Mouse (Mus musculus) left cerebral cortex, postnatal 36 days (tissue): ENCODE measurements at regions not wholly inside any gene's neighbourhood (a gene's known extent, or its start where the extent isn't known, plus 50 kb on each side); places are given as distances from the start of the nearest gene placed in this dataset.
A peak's percentile ranks its signal among the peaks of the same experiment; 100 is the strongest.
"Not testable (repeated sequence)": the region's sequence is repeated elsewhere in the genome, so short reads cannot be mapped to it uniquely, and the experiment has no call there.

ENCODE experiments used
- DNase-seq, 2 experiments: peaks; one replicate each; pipeline ENCODE4 v3.0.0; 2021 to 2022; ENCODE audit warnings: low spot score in 2 of 2, mixed read lengths in 1 of 2
- intact Hi-C: fragments of 180-260 bp; cut with DNase I; formaldehyde crosslinking; loops from one replicate; pipeline ENCODE4 v1.15.1; 2025

DNA sequence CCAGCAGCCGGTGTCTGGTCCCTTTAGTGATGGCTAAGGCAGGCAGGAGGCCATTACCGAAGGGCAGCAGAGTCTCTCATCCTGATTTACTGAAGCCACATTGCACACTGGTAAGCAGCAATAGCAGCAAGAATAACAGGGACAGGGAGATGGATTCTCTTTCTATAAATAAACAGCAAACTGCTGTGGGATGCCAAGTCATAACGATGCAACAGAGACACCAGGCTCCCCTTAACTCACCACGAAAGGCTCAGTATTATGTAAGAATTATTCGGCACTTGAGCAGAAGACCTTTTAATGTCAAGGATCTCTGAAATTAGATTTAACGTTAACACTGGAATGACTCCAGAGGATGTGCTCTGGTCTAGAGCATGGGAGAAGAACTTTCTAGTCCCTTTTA, 202.1 kb downstream of the Ddx10 start:
- no peak for DNase-seq
- intact Hi-C loops: no loop called here

DNA sequence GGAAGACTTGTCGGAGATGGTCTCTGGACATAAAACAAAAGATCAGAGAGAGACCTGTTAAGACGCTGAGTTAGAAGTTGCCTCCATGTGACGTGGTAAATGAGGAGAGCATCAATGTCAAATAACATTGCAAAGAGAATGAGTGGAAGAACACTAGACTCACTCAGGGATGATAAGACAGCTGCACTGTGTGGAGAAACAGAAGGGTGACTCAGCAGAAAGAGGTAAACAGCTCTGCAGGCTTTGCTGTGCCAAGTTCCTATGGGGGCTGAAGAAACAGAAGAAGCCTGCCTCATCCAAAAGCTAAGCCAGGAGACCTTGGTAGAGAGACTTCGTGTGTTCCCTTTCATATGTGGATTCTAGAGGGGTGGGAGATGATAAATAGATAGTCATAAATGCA, 214.1 kb downstream of the Ddx10 start:
- DNase-seq: no peak
- intact Hi-C loops: no loop called here

DNA sequence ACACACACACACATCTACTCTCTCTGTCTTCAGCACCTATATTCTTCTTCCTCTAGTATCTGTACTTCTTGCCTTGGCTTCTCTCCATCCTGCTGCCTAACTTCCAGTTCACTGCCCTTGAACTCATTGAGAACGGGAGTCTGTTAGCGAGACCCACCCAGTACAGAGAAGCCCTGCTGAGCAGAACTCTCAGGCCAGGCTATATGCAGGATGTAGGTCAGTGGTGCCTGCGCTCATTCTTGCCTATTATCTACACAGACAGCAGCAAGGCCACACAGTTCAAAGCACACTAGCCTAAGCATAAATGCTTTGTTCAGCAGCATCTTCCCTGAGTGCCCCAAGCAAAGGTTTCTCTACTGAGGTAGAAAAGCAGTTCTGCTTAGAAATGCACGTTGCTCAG, 225.8 kb downstream of the Ddx10 start:
- intact Hi-C loops: no loop called here
- DNase-seq: no peak

DNA sequence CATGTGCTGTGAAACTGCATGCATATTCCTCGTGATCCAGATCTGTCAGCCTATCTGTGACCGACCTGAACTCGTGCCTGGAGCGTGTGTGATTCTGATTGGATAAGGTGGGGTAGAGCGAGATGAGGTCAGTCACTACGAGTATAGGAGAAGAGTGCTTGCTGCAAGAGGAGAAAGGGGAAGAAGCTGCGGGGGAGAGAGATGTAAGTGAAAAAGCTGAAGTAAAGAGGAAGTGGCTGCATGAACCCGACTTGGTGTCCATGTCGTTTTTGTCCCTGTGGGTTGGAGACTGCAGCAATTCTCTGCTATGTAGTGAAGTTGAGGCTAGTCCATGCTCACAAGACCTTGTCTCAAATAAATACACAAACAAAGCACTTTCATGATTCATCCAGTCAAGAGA, 237.1 kb downstream of the Ddx10 start:
- intact Hi-C loops: no loop called here
- no peak for DNase-seq

DNA sequence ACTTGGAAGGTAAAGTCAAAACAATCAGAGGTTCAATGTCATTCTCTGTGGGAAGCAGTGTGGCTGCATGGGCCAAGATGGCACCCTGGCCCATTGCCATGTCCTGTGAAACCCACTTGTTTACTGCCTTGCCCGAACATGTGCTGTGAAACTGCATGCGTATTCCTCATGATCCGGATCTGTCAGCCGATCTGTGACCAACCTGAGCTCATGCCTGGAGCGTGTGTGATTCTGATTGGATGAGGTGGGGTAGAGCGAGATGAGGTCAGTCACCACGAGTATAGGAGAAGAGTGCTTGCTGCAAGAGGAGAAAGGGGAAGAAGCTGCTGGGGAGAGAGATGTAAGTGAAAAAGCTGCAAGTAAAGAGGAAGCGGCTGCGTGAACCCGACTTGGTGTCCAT, 240.5 kb downstream of the Ddx10 start:
- intact Hi-C loops: no loop called here
- no peak for DNase-seq

DNA sequence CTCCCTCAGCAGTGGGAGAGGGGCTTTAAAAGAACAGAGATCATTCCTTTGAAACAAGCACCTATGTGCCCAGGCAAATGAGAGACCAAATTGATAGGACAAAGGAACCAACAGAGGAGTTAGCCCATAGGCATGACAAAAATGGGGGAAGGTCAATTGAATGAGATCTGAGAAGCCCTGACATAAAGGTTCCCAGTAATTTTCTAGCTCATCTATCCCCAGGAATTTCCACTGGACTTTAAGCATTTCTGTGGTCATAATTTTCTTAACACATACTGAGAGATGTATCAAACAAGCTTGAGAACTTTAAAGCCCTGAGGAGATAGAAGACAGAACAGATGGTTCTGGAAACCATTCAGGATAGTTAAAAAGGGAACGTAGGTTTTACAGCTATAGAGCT, 241.8 kb downstream of the Ddx10 start:
- no peak for DNase-seq
- intact Hi-C loops: no loop called here

DNA sequence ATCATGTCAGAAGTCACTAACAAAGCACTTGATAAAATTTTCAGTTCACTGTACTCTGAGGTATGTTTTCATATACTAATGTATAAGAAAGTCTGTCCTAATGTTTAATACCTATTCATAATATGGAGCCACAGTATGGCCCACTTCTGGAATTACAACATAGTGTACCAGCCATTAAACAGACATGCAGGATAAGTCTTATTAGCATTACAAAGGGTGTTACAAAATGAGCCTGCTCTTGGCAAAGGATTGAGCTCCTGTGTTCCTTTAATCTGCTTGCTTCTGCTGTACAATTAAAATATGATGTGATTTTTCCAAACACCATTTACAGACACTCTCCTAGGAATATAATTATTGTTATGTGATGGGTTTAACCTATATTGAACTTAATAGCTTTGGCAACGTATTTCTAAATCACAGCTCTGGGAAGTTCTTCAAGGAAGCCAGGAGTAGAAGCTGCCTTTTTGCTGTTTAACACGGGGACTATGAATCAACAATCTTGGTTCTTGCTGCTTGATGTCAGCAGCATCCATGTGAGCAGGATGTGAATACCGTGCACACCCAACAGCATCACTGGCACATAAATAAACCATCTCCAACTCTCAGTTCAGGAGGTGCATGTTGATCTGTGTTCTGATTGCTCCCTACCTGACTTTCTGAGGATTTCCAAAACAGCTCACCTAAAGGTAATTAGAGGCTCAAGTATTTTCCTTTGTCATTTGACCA, 243.4 kb downstream of the Ddx10 start:
- intact Hi-C loops: no loop called here
- no peak for DNase-seq

DNA sequence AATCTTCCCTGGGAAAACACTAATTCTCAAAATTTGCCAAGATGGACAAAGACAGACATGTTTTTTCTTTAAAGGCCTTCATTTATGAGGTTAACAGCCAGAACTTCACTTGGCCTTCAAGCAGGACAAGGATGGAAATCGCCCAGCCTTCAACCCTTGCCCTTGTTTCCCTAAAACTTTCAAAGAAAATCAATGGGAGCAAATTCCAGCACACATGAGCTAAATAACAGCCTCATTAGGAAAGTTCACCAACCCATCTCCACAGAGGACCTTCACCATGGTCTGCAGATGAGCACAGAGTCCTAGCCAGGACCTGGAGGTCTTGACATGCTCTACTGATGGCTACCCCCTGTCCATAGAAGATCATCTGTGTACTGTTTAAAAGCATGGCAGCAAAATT, 271.8 kb downstream of the Ddx10 start:
- no peak for DNase-seq
- intact Hi-C loops: no loop called here

DNA sequence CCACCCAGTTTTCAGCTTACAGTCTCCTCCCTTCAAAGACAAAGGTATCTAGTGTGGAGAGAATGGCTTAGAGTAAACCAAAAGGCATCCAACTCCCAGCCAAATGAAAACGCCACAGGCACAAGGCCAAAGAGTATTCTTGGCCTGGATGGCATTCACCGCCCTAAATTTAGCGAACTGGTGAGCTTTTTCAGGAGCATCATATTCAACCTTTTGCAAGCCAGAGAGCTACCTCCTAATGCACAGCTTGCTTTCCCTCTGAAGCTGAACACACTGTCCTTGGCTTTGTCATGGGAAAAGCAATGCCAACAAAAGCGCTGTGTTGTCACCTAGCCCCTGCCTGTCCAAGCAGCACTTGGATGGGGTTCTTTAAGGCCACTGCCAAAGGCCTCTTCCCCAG, 282.2 kb downstream of the Ddx10 start:
- intact Hi-C loops: no loop called here
- DNase-seq: peak in 1 of 2 experiments; percentile 15

DNA sequence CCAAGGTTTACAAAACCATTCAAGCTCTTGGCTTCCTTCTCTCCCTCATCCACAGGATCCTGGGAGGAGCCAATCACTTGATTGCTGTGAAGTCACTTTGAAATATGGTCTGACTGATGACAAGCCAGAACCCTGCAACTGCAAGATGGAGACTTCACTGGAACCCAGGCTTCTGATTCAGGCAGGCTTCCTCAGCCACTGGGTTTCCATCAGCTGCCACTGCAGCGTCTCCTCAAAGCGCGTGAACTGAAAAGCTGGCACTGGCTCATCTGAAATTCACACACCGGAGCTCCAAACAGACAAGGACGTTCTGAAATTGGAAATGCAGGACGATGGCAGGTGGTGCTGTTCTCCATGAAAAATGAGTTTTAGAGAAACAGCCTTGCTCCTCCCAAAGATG, 280.1 kb upstream of the AI593442 start:
- DNase-seq: peak; percentile 25 to 27
- intact Hi-C loops: no loop called here

DNA sequence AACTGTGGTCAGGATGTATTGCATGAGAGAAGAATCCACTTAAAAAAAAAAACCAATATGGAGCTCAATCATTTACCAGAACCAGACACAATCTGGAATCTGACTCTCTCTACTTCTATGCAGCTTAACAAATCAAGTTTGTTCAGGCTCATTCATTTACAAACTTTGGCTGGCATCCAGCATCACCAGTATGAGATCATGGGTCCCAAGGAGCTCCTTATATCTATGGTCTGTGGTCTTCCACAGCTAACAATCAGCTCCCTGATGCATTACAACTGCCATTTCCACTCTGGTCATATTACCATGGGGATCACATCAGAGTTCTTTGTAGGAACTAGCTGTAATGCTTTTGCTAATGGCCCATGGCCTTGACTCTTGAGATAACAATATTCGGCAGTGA, 277.7 kb upstream of the AI593442 start:
- DNase-seq: no peak
- intact Hi-C loops: no loop called here

DNA sequence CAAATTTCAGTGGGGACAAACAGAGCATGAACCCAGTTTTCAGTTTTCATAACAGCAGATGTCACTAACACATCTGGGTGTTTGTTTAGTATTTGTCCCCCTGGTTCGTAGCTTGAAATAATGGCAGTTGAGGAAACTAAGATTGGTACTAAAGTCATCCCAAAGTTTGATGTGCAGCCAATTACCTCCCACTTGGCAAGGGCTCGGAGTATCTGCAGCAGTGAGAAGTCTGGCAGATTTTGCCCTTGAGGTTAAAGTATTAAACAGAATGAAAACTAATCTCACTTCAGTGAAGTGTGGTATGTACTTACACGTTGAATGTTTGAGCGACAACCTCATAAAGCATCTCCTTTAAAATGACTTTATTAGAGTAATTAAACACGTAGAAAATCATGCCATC, 264.5 kb upstream of the AI593442 start:
- intact Hi-C loops: no loop called here
- DNase-seq: no peak

DNA sequence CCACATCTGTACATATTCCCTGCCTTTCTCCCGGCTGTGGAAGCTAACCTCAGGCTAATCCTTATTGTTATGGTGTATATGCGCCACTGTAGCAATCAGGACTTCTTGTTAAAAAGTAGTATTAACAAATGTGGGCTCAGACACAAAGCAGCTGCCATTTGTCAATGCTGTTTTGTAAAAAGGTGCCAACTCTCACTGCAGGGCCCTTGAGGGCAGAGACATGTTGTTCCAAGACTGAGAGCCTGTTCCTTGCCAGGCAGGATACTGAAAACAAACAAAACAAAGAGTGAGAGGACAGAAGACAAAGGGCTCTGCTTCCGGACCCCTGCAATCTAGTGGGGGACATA, 262.0 kb upstream of the AI593442 start:
- DNase-seq: no peak
- intact Hi-C loops: no loop called here

DNA sequence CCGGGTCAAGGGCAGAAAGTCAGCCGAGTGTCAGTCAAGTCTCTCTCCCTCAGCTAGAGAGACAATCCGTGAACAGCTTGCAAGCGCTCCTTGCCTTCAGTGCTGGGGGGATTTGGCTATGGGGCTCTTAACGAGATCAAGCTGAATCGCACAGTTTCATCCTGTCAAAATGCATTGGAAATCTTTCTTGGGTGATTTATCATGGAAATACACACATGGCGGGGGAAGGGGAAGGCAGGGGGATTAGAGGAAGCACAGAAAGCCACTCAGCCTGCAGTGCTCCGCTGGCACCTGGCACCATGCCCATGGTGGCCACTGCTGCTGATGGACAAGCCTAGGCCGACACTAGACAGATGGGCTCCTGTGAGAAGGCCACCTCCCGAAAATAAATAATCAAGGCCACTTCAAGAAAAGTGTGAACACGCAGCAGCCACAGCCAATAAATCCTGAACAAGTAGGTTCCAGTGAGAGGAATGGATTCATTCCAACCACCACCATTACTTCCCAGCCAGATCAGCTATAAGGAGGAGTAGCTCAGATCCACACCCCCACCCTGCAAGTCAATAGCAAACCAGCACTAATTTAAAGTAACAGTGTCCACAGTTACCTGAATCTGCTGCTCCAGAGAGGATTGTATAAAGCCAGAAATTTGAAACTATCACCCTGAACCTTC, 261.5 kb upstream of the AI593442 start:
- intact Hi-C loops: no loop called here
- DNase-seq: peak in 1 of 2 experiments; percentile 16

DNA sequence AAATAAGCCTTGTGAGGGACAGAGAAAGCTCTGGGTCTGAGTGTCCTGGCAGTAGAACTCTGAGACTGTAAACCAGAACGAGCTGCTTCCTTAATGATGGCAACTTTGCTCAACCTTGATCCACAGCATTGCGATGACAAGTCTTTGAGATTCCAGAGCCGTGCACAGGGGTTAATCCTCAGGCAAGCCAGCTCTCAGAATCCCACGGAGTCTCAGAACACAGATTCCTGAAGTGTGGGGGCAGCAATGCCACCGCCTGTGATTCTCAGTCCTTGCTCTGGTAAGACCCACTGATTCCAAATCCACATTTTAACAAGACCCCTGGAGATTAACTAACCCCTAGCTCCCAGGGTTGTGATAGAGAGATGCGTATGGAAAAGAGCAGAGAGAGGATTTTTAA, 255.5 kb upstream of the AI593442 start:
- no peak for DNase-seq
- intact Hi-C loops: no loop called here

DNA sequence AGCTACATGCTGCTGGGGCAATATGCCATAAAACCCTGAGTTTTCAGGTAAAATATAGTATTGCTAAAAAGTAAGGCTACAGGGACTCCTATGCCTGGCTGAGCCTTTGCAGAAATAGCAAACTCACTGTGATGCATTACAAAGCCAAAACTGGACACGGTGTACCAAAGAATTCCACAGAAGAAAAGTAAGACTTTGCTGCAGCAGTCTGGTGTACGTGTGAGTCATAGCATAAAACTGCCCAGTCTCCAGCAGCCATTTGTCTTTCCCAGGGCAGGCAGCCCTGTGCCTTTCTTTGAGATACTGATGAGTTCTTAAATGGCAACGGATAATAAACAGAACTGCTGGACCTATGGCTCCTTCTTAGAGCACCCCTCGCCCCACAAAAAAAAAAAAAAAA, 237.9 kb upstream of the AI593442 start:
- intact Hi-C loops: no loop called here
- peak; percentile 19 to 35 for DNase-seq

DNA sequence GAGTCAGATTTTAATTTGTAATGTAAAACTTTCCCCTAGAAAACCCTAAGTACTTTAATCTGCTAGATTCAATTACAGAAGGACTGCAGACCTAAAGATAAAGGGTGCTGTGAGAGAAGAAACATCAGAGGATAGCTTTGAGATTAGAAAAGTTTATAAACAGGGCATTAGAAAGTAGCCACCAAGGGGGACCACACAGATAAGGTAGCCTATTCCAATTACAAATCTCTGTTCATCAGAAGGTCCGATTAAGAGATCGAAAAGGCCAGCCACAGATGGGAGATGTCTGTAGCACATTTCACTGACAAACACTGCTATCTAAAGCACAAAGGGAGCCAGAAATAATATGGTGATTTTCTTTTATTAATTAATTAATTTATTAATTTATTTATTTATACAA, 209.1 kb upstream of the AI593442 start:
- DNase-seq, intact Hi-C loops: not testable (repeated sequence)

DNA sequence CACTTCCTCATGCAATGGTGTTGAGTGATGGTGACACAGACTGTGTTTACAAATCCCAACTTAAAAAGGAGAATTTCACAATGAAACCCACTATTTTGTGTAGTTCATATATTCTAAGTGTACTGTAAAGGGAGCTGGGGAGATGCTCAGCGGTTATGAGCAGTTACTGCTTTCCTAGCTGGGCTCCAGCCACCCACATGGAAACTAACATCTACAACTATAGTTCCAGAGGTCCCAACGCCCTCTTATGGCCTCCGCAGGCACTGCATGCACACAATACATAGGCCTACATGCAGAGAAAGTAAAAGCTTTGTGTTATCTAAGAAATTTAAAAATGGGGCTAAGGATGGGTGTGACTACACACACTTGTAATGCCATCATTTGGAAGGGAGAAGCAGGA, 208.4 kb upstream of the AI593442 start:
- intact Hi-C loops, DNase-seq: not testable (repeated sequence)

DNA sequence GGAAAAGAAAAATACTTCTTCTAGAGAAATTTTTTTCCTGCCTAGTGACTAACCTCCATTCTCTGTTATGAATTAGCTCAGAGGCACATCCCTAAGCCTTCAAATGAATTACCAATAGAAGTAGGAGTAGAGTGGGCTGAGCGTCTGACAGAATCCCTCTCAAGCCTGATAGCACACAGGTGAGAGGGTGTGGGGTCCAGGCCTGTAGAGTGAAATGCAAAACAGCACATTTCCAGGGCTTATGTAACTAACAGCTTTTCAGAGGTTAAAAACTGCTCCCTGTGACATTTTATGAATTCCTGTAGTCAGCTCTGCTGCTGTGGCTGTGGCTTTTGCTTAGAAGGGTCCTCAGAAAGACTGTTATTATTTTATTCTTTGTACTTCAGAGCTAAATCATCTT, 187.7 kb upstream of the AI593442 start:
- intact Hi-C loops: no loop called here
- no peak for DNase-seq

DNA sequence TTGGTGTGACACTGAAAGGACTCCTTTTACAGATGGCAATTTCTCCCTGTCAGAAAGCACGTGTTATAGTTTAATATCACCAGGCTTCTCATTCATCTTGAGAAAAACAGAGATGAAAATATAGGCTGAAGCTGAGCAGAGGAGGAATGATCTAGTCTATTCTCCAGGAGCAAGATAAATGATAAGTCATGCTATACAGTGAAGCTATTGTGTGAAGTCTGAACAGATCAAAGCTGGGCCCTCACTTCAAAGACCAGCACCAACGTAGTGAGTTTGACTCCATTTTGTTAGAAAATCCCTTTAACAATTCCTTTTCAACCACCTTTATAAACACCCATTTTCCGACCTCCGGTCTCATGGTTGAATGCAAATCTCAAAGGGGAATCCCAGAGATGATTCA, 180.7 kb upstream of the AI593442 start:
- no peak for DNase-seq
- intact Hi-C loops: no loop called here

DNA sequence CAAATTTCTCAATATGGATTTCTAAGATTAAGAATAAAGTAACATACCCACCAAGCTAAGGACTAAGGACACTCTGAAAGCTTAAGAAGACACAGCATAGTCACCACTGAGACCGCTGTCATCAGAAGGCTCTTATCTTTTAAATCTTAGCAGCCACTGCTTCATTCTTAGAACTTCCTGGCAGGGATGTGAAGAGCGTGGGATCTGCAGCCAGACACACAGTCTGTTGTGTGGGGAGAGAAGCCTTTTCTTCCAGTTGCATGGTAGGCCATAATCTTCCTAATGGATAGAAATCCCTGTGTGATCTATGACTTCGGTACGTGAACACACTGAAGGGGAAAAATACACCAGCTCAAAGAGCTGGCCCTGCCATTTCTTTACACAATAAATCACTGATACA, 178.8 kb upstream of the AI593442 start:
- intact Hi-C loops: no loop called here
- DNase-seq: peak; percentile 44 to 58

DNA sequence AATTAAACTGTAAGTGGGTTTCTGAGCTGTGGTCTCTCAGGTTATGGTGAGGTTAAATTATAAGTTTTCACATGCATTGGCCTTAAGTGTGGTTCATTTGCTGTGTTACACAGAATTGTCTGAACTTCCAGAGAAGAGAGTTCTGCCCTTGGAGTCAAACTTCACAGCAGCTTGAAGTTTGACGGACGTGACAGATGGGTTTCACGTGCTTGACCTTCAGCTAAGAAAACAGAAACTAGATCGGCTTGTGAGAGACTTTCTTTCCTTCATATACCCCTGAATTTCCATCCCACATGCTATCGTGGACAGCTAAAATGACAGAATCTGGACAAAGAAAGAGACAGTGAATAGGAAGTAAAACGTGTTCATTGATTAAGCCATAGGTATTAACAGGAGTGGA, 173.8 kb upstream of the AI593442 start:
- DNase-seq: no peak
- intact Hi-C loops: loop anchor here (5.0 kb wide), 1 partner anchor 176 kb away; the partner anchor contains the start of gene AI593442
